Mouse (Mus musculus) left cerebral cortex, adult 18-20 months (tissue): ENCODE measurements around the gene Mical3. TPM values are rescaled to one million over a fixed set of nuclear protein-coding genes. Genes with fewer than 3 reads are reported as not detected.

ENCODE experiments used
- DNase-seq, 2 experiments: peaks; one replicate each; pipeline ENCODE4 v3.0.0; 2021 to 2022; ENCODE audit warnings: low spot score in 2 of 2, mixed read lengths in 1 of 2
- total RNA-seq, 2 experiments: library from RNA; stranded (reverse); gene quantifications; 2 replicates each; pipeline ENCODE4 v1.2.3; 2021

Gene Mical3
- total RNA-seq, 2 experiments from 2014 or later, result 108 to 119 TPM

GRCm38 (mm10) chr6:121148360-121148759 lies 17.6 kb upstream of the Mical3 start:
- no peak for DNase-seq

DNA sequence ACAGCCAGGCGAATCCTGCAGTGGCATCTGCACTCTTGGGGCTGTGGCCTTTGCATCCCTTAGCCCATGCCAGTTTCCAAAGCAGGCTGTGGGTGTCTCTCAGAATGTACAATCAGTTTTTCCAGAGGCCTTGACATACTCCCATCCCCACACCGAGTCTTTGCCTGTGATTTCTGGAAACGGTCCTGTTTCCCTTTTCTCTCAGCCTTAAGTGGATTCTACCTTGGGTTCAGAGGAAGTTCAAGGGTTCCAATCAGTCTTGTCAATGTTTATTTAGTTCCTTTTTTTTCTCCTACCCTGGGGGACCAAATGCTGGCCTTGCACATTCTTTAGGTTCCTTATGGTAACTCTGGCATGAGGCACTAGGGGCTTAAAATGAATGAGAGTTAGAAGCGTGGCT lies 16.0 kb upstream of the Mical3 start:
- no peak for DNase-seq

DNA sequence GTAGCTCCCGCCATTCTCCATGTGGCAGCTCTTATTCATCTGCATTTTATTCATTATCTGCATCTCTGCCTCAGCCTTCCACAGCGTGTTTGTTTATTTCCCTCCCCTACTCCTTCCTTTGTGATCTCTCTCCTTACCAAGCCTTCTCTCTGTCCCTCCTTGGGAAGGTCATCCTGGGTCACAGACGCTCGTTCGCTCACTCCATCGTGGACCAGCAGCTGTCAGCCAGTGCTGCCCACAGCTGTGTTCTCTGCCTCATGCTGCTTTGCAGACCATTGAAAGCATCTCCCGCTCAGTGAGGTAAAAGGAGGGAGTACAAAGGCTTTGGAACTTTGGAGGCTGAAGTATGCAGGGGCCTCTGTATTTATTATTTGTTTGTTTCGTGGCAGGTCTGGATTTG lies 15.1 kb upstream of the Mical3 start:
- no peak for DNase-seq

DNA sequence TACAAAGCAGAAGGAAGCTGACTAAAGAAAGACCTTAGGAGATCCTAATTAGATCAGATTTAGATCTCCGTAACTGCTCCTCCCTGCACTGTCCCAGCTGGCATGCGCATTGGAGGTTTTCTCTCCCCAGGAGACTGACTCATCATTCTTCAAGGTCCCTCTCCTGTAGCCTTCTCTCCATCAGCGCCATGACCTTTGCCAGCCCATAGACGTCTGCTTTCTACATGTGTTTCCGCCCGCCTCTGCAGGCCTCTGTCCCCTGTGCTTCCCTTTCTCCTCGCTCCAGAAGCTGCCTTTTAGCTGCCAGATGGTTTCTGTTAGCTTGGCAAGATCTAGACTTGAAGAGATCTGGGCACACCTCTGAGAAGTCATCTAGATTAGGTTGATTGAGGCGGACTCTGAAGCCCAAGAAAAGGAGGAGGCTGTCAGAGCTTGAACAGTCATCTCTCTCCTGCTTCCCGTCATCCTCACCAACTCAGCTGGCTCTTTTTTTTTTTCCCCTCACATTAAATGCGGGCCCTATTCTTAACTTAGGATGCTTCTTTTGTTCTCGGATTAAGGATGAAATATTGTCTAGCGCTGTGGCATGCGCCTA lies 14.3 kb upstream of the Mical3 start:
- DNase-seq, result no peak

- DNase-seq, result peak in 1 of 2 experiments; percentile 8
These were observed 13.3 kb upstream of the Mical3 start for GRCm38 (mm10) chr6:121144066-121144465.

GRCm38 (mm10) chr6:121143439-121143838 lies 12.6 kb upstream of the Mical3 start:
- no peak for DNase-seq

GRCm38 (mm10) chr6:121142298-121142697 lies 11.5 kb upstream of the Mical3 start:
- no peak for DNase-seq

DNA sequence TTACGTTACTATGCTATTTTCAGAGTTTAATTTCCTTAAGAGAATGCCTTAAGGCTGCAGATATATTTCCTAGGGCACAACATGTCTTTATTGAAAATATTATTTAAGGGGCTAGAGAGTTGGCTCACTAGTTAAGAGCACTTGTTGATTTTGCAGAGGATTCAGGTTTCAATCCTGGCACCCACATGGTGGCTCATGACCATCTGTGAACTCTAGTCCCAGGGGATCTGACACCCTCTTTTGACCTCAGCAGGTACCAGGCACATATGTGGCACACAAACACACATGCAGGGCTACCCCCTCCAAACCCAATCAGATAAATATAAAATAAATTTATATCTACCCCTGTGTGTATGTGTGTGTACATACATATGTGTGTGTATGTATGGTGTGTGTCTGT lies 8.5 kb upstream of the Mical3 start:
- DNase-seq, result no peak

- DNase-seq, result no peak
These were observed 7.7 kb upstream of the Mical3 start for GRCm38 (mm10) chr6:121138338-121139040.

DNA sequence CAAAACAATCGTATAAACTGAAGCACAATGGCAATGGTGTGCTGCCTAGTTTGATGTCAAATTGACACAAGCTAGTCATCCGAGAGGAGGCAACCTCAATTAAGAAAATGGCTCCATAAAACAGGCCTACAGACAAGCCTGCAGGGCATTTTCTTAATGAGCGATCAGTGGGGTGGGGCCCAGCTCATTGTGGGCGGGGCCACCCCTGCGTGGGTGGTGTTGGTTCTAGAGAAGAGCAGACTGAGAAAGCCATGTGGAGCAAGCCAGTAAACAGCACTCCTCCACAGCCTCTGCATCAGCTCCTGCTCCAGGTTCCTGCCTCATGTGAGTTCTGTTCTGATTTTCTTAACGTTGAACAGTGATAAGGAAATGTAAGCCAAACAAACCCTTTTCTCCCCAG lies 6.4 kb upstream of the Mical3 start:
- DNase-seq, result no peak

DNA sequence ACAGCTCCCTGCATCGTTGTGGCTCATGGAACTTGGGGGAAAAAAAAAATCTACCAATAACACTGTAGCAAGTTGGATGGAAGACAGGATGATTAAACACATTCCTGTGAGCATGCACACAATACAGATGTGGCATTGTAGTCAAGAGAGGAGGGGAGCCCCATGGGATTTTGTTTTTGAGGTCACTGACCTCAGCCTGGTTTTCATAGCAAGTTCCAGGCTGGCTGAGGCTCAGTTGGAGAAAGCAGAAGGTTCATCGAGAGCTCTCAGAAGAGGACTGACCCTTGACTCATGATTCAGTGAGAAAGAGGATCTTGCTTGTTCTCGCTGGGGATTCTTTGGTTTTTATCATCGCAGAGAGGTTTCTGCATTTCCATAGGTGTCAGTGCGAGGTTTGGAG lies 4.1 kb upstream of the Mical3 start:
- DNase-seq, result no peak

DNA sequence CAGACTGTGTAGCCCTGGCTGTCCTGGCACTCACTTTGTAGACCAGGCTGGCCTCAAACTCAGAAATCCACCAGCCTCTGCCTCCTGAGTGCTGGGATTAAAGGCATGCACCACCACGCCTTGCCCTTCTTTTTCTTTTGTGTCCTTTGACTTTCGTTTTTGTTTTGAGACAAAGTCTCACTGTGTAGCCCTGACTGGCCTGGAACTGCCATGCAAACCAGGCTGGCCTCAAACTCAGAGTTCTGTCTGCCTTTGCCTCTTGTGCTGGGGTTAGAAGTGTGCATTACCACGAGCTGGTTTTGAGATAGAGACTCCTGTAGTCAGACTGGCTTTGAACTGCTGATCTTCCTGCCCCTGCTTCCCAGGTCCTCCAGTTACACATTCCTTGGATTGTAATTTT lies 3.5 kb upstream of the Mical3 start:
- no peak for DNase-seq

DNA sequence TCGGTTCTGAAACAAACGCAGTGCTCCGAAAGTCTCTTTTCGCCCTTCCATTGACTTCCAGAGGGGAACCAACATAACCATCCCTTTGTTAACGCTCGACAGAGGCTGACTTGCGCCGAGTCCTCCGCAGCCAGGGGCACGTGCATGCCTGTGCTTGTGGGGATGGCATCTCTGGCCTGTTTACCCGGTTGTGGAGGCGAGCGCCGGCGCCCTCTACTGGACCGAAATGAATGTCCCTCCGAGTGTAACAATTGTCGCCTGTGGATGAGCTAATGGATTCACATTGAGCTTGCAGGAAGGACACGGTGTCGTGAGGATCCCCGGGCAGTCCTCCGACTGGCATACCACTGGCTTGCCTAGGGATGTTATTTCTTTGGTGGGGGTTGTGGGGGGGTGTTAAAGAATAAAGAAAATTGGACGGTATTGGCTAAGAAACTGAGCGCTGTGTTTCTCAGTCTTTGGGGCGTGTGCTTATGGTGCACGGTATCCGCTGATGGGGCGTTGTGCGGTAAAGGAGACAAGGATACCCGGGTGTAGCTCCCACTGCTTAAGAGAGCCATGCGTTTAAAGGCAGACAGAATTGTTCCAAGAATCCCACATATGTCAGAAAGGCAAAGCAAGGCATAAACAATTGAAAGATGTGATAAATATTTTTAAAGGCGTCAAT lies 627 bp downstream of the Mical3 start:
- DNase-seq, result peak; percentile 85 to 91

DNA sequence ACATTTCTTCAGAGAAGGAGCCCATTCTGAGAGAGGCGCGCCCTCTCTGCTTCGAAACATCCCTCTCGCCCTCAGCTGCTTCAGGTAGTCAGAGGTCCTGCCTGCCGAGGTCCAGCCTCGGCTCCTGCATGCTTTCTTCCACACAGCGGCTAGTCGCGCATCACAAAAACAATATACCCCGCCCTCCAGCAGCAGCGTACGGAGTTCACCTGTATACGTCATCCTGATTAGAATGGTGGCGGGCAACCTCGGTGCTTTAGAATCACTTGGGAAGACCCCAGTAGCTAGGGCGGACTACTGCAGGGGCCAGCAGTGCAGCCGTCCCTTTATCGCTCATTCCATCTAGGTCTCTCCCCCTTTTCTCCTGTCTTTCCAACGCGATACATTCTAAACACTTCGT lies 1.3 kb downstream of the Mical3 start:
- peak; percentile 32 to 36 for DNase-seq

- peak in 1 of 2 experiments; percentile 37 for DNase-seq
These were observed 2.1 kb downstream of the Mical3 start for GRCm38 (mm10) chr6:121128736-121129135.

GRCm38 (mm10) chr6:121127726-121128125 lies 3.1 kb downstream of the Mical3 start:
- no peak for DNase-seq

DNA sequence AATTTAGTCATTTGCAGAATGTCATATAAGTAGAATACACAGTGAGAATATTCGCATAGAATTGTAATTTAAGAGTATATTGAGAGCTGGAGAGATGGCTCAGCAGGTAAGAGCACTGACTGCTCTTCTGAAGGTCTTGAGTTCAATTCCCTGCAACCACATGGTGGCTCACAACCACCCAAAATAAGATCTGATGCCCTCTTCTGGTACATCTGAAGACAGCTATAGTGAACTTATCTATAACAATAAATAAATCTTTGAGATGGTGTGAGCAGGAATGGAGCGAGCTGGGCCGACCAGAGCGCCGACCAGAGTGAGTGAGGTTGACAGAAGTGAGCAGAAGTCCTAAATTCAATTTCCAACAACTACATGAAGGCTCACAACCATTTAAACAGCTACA lies 4.6 kb downstream of the Mical3 start:
- no peak for DNase-seq

- no peak for DNase-seq
These were observed 8.0 kb downstream of the Mical3 start for GRCm38 (mm10) chr6:121122739-121123241.

GRCm38 (mm10) chr6:121120776-121121175 lies 10.0 kb downstream of the Mical3 start:
- no peak for DNase-seq

- no peak for DNase-seq
These were observed 12.6 kb downstream of the Mical3 start for GRCm38 (mm10) chr6:121117971-121118755.

DNA sequence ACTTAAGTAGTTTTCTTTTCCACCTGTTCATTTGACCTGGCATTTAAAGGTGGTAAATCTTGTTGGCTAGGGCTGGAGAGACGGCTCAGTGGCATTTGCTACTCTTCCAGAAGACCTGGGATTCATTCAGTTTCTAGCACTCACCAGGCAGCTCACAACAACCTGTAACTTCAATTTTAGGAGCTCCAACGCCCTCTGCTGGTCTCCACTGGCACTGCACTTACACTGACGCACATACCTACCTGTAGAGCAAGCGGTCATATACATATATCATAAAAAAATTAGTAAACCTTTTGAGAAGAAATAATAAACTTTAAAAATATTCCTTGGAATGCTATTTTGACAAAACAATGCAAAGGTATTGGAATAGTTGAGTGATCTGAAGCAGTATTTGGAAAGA lies 13.7 kb downstream of the Mical3 start:
- no peak for DNase-seq

- no peak for DNase-seq
These were observed 14.4 kb downstream of the Mical3 start for GRCm38 (mm10) chr6:121116434-121116833.
